Mouse (Mus musculus) small intestine, adult 2 months (tissue): ENCODE measurements around the gene Bhlhe23. TPM values are rescaled to one million over a fixed set of nuclear protein-coding genes. Genes with fewer than 3 reads are reported as not detected.

Source experiments
- H3K27ac ChIP-seq: fragments of 200-500 bp; 2 replicates; pipeline ENCODE4 v1.5.1; 2012; ENCODE audit warnings: low read depth, low read length, control low read depth, inconsistent platforms; ENCODE audit not compliant: insufficient read depth
- H3K27me3 ChIP-seq: fragments of 200-500 bp; 2 replicates; pipeline ENCODE4 v1.6.1; 2012; ENCODE audit warnings: mild to moderate bottlenecking, moderate library complexity, low read length, inconsistent platforms; ENCODE audit not compliant: control insufficient read depth, insufficient read depth
- H3K36me3 ChIP-seq: fragments of 200-500 bp; 2 replicates; pipeline ENCODE4 v1.6.1; 2012; ENCODE audit warnings: mild to moderate bottlenecking, low read length, control low read depth, inconsistent platforms; ENCODE audit not compliant: control insufficient read depth, insufficient read depth
- H3K4me1 ChIP-seq: fragments of 200-500 bp; 2 replicates; pipeline ENCODE4 v1.6.1; 2012; ENCODE audit warnings: low read length, inconsistent platforms, mixed read lengths; ENCODE audit not compliant: control insufficient read depth, insufficient read depth, insufficient read length
- H3K4me3 ChIP-seq: fragments of 200-500 bp; 2 replicates; pipeline ENCODE4 v1.5.1; 2012; ENCODE audit warnings: low read depth, mild to moderate bottlenecking, control low read depth, inconsistent platforms, low read length, moderate library complexity
- CTCF ChIP-seq: fragments of 200-500 bp; IDR thresholded peaks from 2 replicates; pipeline ENCODE4 v1.5.1; 2012; ENCODE audit warnings: low read depth, mild to moderate bottlenecking, control low read depth, inconsistent platforms, low read length, moderate library complexity, mixed read lengths; ENCODE audit not compliant: insufficient replicate concordance, insufficient read length; ENCODE audit errors: extremely low read depth
- POLR2A ChIP-seq: fragments of 200-500 bp; IDR thresholded peaks from 2 replicates; pipeline ENCODE4 v1.6.1; 2012; ENCODE audit warnings: low read depth, mild to moderate bottlenecking, control low read depth, inconsistent platforms, low read length, moderate library complexity
- WGBS: fragments of 180-500 bp; shearing (Covaris S2); methylation state at CpG from one replicate; pipeline ENCODE4 v1.1.7; 2018; 5-methylcytosine and 5-hydroxymethylcytosine counted together
- polyA plus RNA-seq: library from polyadenylated mRNA; depleted of rRNA; stranded (reverse); fragments of >200 nt; gene quantifications from 2 replicates; pipeline ENCODE4 v1.2.3, GENCODE M21; 2012

The Bhlhe23 gene
- polyA plus RNA-seq, 1 experiment: not detected

GRCm38 (mm10) chr2:180748904-180749303, 27.8 kb downstream of the Bhlhe23 start:
- no peaks in the 10 kb centered on the region for H3K4me1 ChIP-seq
- H3K27me3 ChIP-seq: no peaks in the 10 kb centered on the region
- H3K4me3 ChIP-seq: no peak overlapping the region
- no peak overlapping the region for H3K27ac ChIP-seq
- H3K36me3 ChIP-seq: no peaks in the 10 kb centered on the region
- TF ChIP-seq CTCF (no peak), POLR2A (no peak)
- 50% methylated on average over 5 of the region's 5 CpGs for WGBS

GRCm38 (mm10) chr2:180746569-180747192, 30.0 kb downstream of the Bhlhe23 start:
- H3K4me3 ChIP-seq: no peak overlapping the region
- TF ChIP-seq CTCF (no peak), POLR2A (no peak)
- no peaks in the 10 kb centered on the region for H3K36me3 ChIP-seq
- H3K4me1 ChIP-seq: no peaks in the 10 kb centered on the region
- H3K27ac ChIP-seq: no peak overlapping the region
- H3K27me3 ChIP-seq: no peaks in the 10 kb centered on the region
- WGBS: 40% methylated on average over 5 of the region's 5 CpGs

GRCm38 (mm10) chr2:180745248-180745927, 31.3 kb downstream of the Bhlhe23 start:
- TF ChIP-seq CTCF (peak; percentile 100), POLR2A (no peak)
- no peaks in the 10 kb centered on the region for H3K36me3 ChIP-seq
- H3K27ac ChIP-seq: no peak overlapping the region
- no peaks in the 10 kb centered on the region for H3K27me3 ChIP-seq
- no peaks in the 10 kb centered on the region for H3K4me1 ChIP-seq
- H3K4me3 ChIP-seq: no peak overlapping the region
- WGBS: 32% methylated on average over 17 of the region's 17 CpGs

GRCm38 (mm10) chr2:180743321-180743720, 33.4 kb downstream of the Bhlhe23 start:
- Histone ChIP-seq H3K4me1 (no peaks in the 10 kb centered on the region), H3K4me3 (no peak overlapping the region), H3K27me3 (no peaks in the 10 kb centered on the region), H3K27ac (no peak overlapping the region), H3K36me3 (no peaks in the 10 kb centered on the region)
- WGBS: 88% methylated on average over 2 of the region's 2 CpGs
- TF ChIP-seq POLR2A (no peak), CTCF (no peak)

- H3K4me1 ChIP-seq: no peaks in the 10 kb centered on the region
- WGBS: 79% methylated on average over 6 of the region's 6 CpGs
- H3K36me3 ChIP-seq: no peaks in the 10 kb centered on the region
Observed at GRCm38 (mm10) chr2:180742820-180743219, 33.9 kb downstream of the Bhlhe23 start.

GRCm38 (mm10) chr2:180741421-180741820, 35.3 kb downstream of the Bhlhe23 start:
- no peak overlapping the region for H3K27ac ChIP-seq
- H3K27me3 ChIP-seq: no peaks in the 10 kb centered on the region
- no peaks in the 10 kb centered on the region for H3K4me1 ChIP-seq
- 50% methylated on average over 7 of the region's 7 CpGs for WGBS
- H3K36me3 ChIP-seq: no peaks in the 10 kb centered on the region
- TF ChIP-seq CTCF (no peak), POLR2A (no peak)
- H3K4me3 ChIP-seq: no peak overlapping the region

More at GRCm38 (mm10) chr2:180742820-180743219, 33.9 kb downstream of the Bhlhe23 start:
- Histone ChIP-seq H3K27ac (no peak overlapping the region), H3K4me3 (no peak overlapping the region), H3K27me3 (no peaks in the 10 kb centered on the region)
- TF ChIP-seq POLR2A (no peak), CTCF (no peak)

- WGBS: 42% methylated on average over 3 of the region's 3 CpGs
- Histone ChIP-seq H3K36me3 (no peaks in the 10 kb centered on the region), H3K27ac (no peak overlapping the region), H3K27me3 (no peaks in the 10 kb centered on the region), H3K4me1 (no peaks in the 10 kb centered on the region), H3K4me3 (no peak overlapping the region)
- TF ChIP-seq POLR2A: no peak
- TF ChIP-seq CTCF: no peak
Observed at GRCm38 (mm10) chr2:180740349-180740748, 36.4 kb downstream of the Bhlhe23 start.
